Mouse (Mus musculus) MEL-GATA-1-ER (cell line): Measurements from ENCODE around the gene Imp4.
A peak's percentile ranks its signal among the peaks of the same experiment; 100 is the strongest.

Experiments used
- DNase-seq: peaks from one replicate; pipeline ENCODE4 v3.0.0-alpha.2; 2012; ENCODE audit warnings: low read depth; ENCODE audit errors: extremely low read depth

Imp4 gene

GRCm38 (mm10) chr1:34460061-34460441 lies 20.4 kb downstream of the Imp4 start:
- DNase-seq = no peak

- no peak for DNase-seq
Measured at GRCm38 (mm10) chr1:34462766-34463165, 23.1 kb downstream of the Imp4 start.

- no peak for DNase-seq
Measured at GRCm38 (mm10) chr1:34464310-34464817, 24.7 kb downstream of the Imp4 start.

- no peak for DNase-seq
Measured at GRCm38 (mm10) chr1:34465445-34465844, 25.8 kb downstream of the Imp4 start.

DNA sequence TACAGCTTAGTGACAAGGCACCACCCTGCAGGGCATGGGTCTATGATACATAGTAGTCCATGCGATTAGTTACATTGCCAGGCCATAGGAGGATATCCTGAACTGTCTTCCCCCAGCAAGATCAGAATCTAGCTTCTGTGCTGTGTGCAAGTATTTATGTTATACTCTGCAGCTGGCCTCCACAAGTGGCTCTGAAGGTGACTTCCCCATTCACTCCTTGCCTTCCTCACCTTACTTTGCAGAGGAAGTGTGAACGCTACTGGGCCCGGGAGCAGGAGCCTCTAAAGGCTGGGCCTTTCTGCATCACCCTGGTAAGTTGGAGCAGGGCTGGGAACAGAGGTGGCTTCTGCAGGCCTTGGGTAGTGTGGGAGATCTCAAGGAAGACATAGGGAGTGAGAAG lies 28.4 kb downstream of the Imp4 start:
- DNase-seq = no peak

DNA sequence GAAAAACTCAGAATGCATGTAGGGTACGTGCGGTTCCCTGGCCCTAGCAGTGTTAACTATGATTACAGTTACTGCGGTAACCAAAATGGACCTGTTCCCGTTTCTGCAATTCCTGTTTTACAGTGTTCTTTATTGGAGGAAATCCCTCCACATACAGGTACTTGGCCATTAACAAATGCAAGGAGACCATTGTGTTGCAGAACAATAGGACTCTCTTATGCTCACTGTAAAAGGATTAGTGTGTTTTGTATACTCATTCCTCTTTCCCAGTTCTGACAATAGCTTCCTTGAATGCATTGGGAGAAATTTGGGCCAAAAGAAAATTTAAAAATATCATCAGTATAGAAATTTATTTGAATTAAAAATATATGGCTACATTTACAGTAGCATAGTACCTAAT lies 28.8 kb downstream of the Imp4 start:
- DNase-seq = no peak

DNA sequence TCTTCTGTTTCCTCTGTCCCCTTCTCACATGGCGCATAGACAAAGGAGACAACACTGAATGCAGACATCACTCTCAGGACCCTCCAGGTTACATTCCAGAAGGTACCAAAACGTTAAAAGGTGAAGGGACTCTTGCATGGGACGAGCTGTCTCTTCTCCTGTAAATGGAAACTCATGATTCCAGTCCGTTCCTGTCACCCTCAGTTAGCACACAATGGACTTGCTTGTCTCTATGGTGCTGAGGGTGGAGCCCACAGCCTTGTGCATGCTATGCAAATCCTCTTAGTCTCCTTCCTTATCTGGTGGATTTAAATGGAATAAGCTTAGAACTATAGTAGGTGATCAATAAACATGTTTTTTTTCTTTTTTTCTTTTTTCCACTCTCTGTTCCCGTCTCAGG lies 30.1 kb downstream of the Imp4 start:
- no peak for DNase-seq

DNA sequence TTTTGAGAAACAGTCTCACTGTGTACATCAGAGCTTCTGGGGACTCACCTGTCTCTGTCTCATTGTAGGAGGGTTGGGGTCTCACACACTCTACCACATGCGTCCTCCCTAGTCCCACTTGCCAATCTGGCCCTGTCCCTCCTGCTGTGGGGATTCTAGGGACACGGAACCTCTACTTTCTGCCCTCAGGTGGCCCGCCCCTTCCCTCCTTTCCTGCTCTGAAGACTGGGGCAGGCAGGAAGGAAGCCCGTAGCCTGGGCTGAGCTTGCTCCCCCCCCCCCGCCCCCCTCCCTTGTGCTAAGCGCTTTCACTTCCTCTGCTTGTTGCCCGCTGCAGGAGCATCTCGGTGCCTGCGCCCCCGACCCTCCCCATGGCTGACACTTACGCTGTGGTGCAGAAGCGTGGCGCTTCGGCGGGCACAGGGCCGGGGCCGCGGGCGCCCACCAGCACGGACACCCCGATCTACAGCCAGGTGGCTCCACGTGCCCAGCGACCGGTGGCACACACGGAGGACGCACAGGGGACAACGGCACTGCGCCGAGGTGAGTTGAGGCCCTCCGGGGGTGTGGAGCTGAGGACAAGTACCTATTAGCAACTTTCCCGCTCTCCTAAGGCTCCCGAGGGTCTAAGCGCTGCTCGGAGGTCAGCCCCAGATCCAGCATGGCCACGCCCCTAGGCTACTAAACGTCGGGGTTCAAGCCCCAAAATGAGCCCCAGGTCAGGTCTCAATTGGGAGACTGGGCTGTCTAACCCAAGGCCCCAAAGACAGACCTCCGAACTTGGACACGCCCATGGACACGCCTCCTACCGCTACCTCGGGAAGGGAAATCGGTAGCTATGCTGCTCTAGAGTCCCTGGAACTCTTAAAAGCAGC lies 33.0 kb downstream of the Imp4 start:
- DNase-seq = peak; percentile 80

DNA sequence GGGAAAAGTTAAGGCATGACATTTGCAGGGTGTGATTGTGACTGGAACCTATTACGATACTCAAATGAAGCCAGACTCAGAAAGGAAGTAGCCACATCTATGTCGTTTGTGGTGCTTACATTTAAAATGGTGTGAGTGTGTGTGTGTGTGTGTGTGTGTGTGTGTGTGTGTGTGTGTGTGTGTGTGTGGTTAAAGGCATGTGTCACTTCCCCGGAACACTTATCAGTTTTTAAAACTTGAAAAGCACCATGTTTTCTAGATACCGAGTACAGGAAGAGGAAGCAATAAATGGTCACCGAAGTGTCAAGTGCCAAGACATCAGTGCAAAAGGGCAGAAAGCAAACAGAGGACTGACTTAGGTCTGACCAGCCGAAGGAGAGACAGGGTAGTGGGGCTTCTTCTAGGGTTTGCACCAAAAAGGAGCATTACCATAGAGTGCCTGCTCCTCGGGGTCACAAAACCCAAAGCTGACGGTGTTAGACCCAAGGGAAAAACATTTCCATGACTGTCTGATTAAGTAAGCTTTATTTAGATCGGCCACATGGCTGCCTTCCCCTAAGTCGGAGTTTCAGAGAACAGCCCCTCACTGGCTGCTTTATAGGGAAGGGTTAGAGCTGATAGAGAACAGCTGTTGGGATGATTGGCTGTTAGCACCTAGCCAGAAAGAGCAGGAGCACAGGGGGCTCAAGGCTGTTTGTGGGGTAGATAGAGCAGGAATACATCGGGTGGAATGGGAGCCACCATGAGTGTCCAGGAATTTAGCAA lies 39.4 kb downstream of the Imp4 start:
- no peak for DNase-seq

DNA sequence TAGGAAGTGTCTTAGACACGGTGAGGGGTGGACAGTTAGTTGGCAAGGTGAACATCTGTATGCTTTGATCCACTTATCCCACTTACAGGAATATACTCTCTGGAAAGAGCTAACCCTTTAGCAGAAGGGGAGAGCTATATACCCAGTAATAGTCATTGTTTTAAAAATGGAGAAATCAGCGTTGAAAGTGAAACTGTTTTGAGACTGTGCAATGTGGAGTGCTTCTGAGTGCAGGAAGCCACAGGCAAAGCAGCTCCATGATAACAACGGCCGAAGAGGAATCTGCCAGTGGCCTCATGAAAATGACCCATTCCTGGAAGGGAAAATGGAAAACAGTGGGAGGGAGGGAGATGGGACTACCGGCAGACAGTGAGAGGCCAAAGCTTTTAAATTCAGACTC lies 41.1 kb downstream of the Imp4 start:
- DNase-seq = no peak

DNA sequence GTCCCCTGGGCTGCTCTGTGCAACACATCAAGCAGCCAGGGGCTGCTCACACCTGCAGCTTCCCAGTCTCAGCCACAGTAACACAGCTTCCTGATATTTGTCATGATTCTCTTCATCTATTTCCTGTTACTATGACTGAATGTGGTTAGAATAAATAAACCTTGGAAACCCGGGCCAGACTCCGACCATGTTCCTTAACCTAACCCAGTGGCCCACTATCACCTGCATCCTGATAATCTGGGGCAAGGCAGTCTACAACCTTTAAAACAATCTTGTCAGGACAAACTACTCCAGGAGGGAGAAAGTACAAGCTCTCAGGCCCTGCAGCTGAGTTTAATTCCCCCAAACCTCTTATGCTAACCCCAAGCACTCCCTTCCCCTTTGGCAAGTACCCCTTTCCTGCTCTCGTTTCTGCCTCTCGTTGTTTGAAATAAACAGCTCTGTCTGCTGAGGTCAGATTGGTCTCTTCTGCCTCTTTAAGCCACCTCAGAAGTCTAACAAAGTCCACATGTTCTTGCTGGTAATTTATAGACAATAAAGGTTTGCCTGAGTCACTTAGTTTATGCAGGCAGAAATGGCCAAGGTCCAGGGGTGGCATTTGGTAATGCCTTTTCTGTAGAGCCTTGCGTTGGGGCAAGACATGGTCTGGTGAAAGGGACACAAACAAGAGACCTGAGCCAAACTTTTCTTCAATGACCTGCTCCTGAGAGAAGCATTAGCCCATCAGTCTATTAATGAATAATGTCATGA lies 42.4 kb downstream of the Imp4 start:
- DNase-seq = no peak

DNA sequence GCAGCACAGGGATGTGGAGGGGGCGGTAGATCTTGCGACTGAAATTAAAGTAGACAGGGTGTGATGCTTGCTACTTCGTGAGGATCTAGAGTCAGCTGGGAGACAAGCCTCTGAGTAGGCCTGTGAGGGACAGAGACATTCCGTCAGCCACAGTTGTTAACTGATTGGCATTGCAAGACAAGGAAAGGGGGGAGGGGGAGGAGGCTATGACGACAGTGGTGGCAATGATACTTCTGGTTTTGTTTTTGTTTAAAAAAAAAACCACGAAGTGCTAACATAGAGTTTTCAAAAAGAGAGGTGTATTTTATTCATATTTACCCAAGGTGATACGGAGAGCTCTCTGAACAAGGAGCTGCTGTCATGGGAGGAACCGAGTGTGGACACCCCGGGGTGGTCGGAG lies 44.8 kb downstream of the Imp4 start:
- no peak for DNase-seq

- DNase-seq = no peak
Measured at GRCm38 (mm10) chr1:34485461-34486188, 46.0 kb downstream of the Imp4 start.

GRCm38 (mm10) chr1:34487383-34487782 lies 47.7 kb downstream of the Imp4 start:
- DNase-seq = no peak

- peak; percentile 95 for DNase-seq
Measured at GRCm38 (mm10) chr1:34489852-34490541, 50.3 kb downstream of the Imp4 start.

GRCm38 (mm10) chr1:34491480-34491879 lies 51.8 kb downstream of the Imp4 start:
- no peak for DNase-seq
